Mouse (Mus musculus): ENCODE measurements around the gene Gm10717.
A peak's percentile ranks its signal among the peaks of the same experiment; 100 is the strongest.
"Not testable (repeated sequence)": the region's sequence is repeated elsewhere in the genome, so short reads cannot be mapped to it uniquely, and the experiment has no call there.

The Gm10717 gene

GRCm38 (mm10) chr9:3023985-3024648, 1.1 kb upstream of the Gm10717 start:
- DNase-seq (ENCODE audit: low read depth, low spot score) = not testable (repeated sequence)

- not testable (repeated sequence) for DNase-seq (ENCODE audit: low read depth, low spot score)
Observed at GRCm38 (mm10) chr9:3025653-3026052, 436 bp downstream of the Gm10717 start.

- not testable (repeated sequence) for DNase-seq (ENCODE audit: low read depth, low spot score)
Observed at GRCm38 (mm10) chr9:3026136-3026535, 919 bp downstream of the Gm10717 start.

GRCm38 (mm10) chr9:3026741-3027140, 1.5 kb downstream of the Gm10717 start:
- not testable (repeated sequence) for DNase-seq (ENCODE audit: low read depth, low spot score)

GRCm38 (mm10) chr9:3027200-3027599, 2.0 kb downstream of the Gm10717 start:
- DNase-seq (ENCODE audit: low read depth, low spot score) = peak; percentile 26

- DNase-seq (ENCODE audit: low read depth, low spot score) = not testable (repeated sequence)
Observed at GRCm38 (mm10) chr9:3029276-3030000, 4.2 kb downstream of the Gm10717 start.

GRCm38 (mm10) chr9:3030677-3031318, 5.6 kb downstream of the Gm10717 start:
- peak; percentile 36 for DNase-seq (ENCODE audit: low read depth, low spot score)

GRCm38 (mm10) chr9:3034299-3034698, 9.1 kb downstream of the Gm10717 start, which contains the start of gene Gm17535:
TSS of gene Gm17535 (plus strand) at chr9:3034599.
- not testable (repeated sequence) for DNase-seq (ENCODE audit: low read depth, low spot score)

GRCm38 (mm10) chr9:3036577-3036976, 11.4 kb downstream of the Gm10717 start, which contains the start of gene Gm10715:
TSS of gene Gm10715 (plus strand) at chr9:3036877.
- DNase-seq (ENCODE audit: low read depth, low spot score) = not testable (repeated sequence)

GRCm38 (mm10) chr9:3038161-3038560, 12.9 kb downstream of the Gm10717 start:
- peak; percentile 8 for DNase-seq (ENCODE audit: low read depth, low spot score)

Data from brain, embryonic 18.5 days (tissue).